Mouse (Mus musculus): ENCODE measurements around the gene Slc16a14.

DNA sequence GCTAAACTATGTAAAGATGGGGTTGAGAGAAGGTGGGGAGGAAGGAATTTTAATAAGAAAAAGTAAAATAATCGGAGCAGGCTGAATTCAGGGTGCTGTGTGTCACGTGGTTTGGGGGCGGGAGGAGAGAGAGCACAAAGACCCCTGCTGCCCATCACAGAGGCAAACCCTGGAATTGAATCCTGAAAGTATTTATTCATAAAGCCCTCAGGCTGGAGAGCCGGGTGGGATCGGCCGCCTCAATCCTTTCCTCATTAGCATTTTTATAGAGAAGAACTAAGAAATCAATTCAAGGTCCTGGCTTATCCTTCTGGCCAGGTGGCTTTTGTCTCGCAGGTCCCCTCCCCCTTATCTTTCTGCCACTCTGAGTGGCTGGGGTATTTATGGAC is 44.9 kb downstream of the Slc16a14 start:
- no peak for TF ChIP-seq CTCF (conservative IDR thresholded peaks at IDR 0.05 in 1 of 2, IDR thresholded peaks at IDR 0.05 in 1 of 2; ENCODE audit: low read depth in 2 of 2, low read length in 2 of 2)
- TF ChIP-seq JUND (conservative IDR thresholded peaks at IDR 0.05; ENCODE audit: low read depth, low read length) = no peak
- TF ChIP-seq USF1 (IDR thresholded peaks at IDR 0.05; ENCODE audit: low read depth, low read length) = no peak
- no peak for TF ChIP-seq TCF12 (IDR thresholded peaks at IDR 0.05; ENCODE audit: low read depth, low read length)
- no peak for TF ChIP-seq HCFC1 (IDR thresholded peaks at IDR 0.05; ENCODE audit: low read depth, low read length)
- no peak for TF ChIP-seq POLR2A (IDR thresholded peaks at IDR 0.05; ENCODE audit: low read depth, low read length)
- no peak for TF ChIP-seq SMC3 (IDR thresholded peaks at IDR 0.05; ENCODE audit: low read depth, low read length)

Measured in CH12.LX (cell line).